Mouse (Mus musculus) embryonic fibroblast, embryonic 13.5 days (primary cell): Measurements from ENCODE around the gene Gpr182.

Experiments used
- CTCF ChIP-seq: IDR thresholded peaks from 2 replicates; pipeline ENCODE4 v1.5.1; 2011; ENCODE audit warnings: mild to moderate bottlenecking, control low read depth, low read length, moderate library complexity, borderline replicate concordance; ENCODE audit not compliant: insufficient read depth
- POLR2A ChIP-seq: IDR thresholded peaks from 2 replicates; pipeline ENCODE4 v1.6.1; 2011; ENCODE audit warnings: low read depth, mild to moderate bottlenecking, control low read depth, low read length, moderate library complexity

GRCm38 (mm10) chr10:127751548-127751947 lies at the start of gene Gpr182:
- TF ChIP-seq CTCF, result no peak
- TF ChIP-seq POLR2A, result no peak
